Mouse (Mus musculus) embryonic facial prominence, embryonic 12.5 days (tissue): ENCODE results near the gene Prn. TPM values are rescaled to one million over a fixed set of nuclear protein-coding genes. Genes with fewer than 3 reads are reported as not detected.

Experiments
- ATAC-seq: fragments of 200-750 bp; cut with Nextera tagmentation; 2 replicates; pipeline ENCODE4 v1.8.0; 2017; ENCODE audit not compliant: insufficient number of reproducible peaks, insufficient read depth, low FRiP score, low TSS enrichment
- H3K27ac ChIP-seq: fragments of 300-500 bp; sonication (generic); 2 replicates; pipeline ENCODE4 v1.5.1; 2016; ENCODE audit warnings: mild to moderate bottlenecking
- H3K27me3 ChIP-seq: fragments of 300-500 bp; sonication (generic); 2 replicates; pipeline ENCODE4 v1.6.1; 2016; ENCODE audit warnings: mild to moderate bottlenecking, moderate library complexity
- H3K36me3 ChIP-seq: fragments of 300-500 bp; sonication (generic); 2 replicates; pipeline ENCODE4 v1.6.1; 2016; ENCODE audit warnings: mild to moderate bottlenecking
- H3K4me1 ChIP-seq: fragments of 300-500 bp; sonication (generic); 2 replicates; pipeline ENCODE4 v1.6.1; 2016
- H3K4me2 ChIP-seq: fragments of 300-500 bp; sonication (generic); replicated peaks from 2 replicates; pipeline ENCODE4 v1.6.1; 2016; ENCODE audit warnings: mild to moderate bottlenecking, moderate library complexity
- H3K4me3 ChIP-seq: fragments of 300-500 bp; sonication (generic); 2 replicates; pipeline ENCODE4 v1.5.1; 2016; ENCODE audit warnings: mild to moderate bottlenecking
- H3K9ac ChIP-seq: fragments of 300-500 bp; sonication (generic); 2 replicates; pipeline ENCODE4 v1.6.1; 2016; ENCODE audit warnings: mild to moderate bottlenecking, moderate library complexity
- H3K9me3 ChIP-seq: fragments of 300-500 bp; sonication (generic); 2 replicates; pipeline ENCODE4 v1.6.1; 2016; ENCODE audit warnings: mild to moderate bottlenecking, moderate library complexity
- WGBS: fragments of 180-500 bp; shearing (Covaris S2); methylation state at CpG from one replicate; pipeline ENCODE4 v1.1.7; 2016; 5-methylcytosine and 5-hydroxymethylcytosine counted together
- polyA plus RNA-seq: library from polyadenylated mRNA; unstranded; fragments of >200 nt; fragmentation: Nextera tagmentation; extraction: Ambion mirVana; gene quantifications from 2 replicates; pipeline ENCODE4 v1.2.1, GENCODE M21; 2016

Gene Prn
- polyA plus RNA-seq, 1 experiment from 2014 or later, result not detected

GRCm38 (mm10) chr2:131939404-131940111 is 29.8 kb downstream of the Prn start:
- H3K4me1 ChIP-seq, result no peaks in the 10 kb centered on the region
- no peak overlapping the region for H3K4me3 ChIP-seq
- H3K36me3 ChIP-seq, result peaks cover 11% of the 10 kb centered on the region; the same call in 1 of the 2 replicates
- no peak overlapping the region for H3K9ac ChIP-seq
- no peak for ATAC-seq
- WGBS, result 40% methylated on average over 8 of the region's 8 CpGs
- no peaks in the 10 kb centered on the region for H3K27me3 ChIP-seq
- H3K9me3 ChIP-seq, result no peaks in the 10 kb centered on the region
- no peak overlapping the region for H3K27ac ChIP-seq
- no peak overlapping the region for H3K4me2 ChIP-seq

GRCm38 (mm10) chr2:131940506-131940905 is 30.7 kb downstream of the Prn start:
- no peak for ATAC-seq

DNA sequence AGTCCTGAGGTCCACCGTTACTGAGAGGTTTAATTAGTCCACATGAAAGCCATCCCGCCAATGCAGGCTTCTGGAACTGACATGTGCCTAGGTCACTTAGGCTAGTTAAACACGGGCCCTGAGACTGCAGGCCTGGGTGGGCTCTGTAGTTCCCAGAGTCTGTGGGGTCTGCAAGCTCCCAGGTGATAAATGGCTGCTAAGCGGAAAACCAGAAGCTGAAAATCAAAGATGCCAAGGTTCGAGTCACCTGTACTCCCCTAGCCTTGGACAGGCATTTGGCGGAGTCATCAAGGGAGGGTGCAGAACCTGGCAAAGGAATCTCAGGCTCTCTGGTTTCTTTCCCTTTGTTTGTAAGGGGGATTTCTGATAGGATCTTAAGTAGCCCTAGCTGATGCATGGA is 31.7 kb downstream of the Prn start:
- H3K4me2 ChIP-seq, result no peak overlapping the region
- no peak for ATAC-seq
- H3K27ac ChIP-seq, result no peak overlapping the region
- WGBS, result 80% methylated on average over 6 of the region's 6 CpGs
- H3K4me1 ChIP-seq, result no peaks in the 10 kb centered on the region
- H3K27me3 ChIP-seq, result no peaks in the 10 kb centered on the region
- no peaks in the 10 kb centered on the region for H3K9me3 ChIP-seq
- no peak overlapping the region for H3K9ac ChIP-seq
- no peak overlapping the region for H3K4me3 ChIP-seq
- H3K36me3 ChIP-seq, result peaks cover 9% of the 10 kb centered on the region; the same call in 1 of the 2 replicates

More at GRCm38 (mm10) chr2:131940506-131940905, 30.7 kb downstream of the Prn start:
- Histone ChIP-seq H3K36me3 (peaks cover 11% of the 10 kb centered on the region; the same call in 1 of the 2 replicates), H3K27ac (no peak overlapping the region), H3K9me3 (no peaks in the 10 kb centered on the region), H3K4me2 (no peak overlapping the region), H3K27me3 (no peaks in the 10 kb centered on the region), H3K9ac (no peak overlapping the region), H3K4me1 (no peaks in the 10 kb centered on the region), H3K4me3 (no peak overlapping the region)
- WGBS, result 76% methylated on average over 3 of the region's 3 CpGs

DNA sequence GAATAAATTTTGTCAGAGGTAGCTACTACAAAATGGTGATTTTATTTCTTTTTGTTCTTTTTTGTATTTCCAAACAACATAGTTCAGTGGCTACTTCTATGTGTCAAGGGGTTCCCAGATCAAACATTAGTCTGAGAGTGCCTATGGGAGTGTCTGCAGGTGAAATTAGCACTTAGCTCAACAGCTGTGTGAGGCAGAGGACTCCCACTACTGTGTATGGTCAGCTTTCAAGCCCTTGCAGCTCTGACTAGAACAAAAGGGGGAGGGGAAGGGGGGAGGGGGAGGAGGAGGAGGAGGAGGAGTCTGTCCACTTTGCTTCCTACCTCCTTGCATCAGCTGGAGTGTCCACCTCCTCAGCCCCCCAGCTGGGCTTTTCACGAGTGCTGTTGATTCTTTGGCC is 34.6 kb downstream of the Prn start:
- Histone ChIP-seq H3K27me3 (no peaks in the 10 kb centered on the region), H3K9me3 (no peaks in the 10 kb centered on the region), H3K4me3 (no peak overlapping the region), H3K4me2 (no peak overlapping the region), H3K27ac (no peak overlapping the region), H3K4me1 (peaks cover 4% of the 10 kb centered on the region; the same call in 1 of the 2 replicates), H3K36me3 (no peaks in the 10 kb centered on the region), H3K9ac (no peak overlapping the region)
- WGBS, result 35% methylated on average over 1 of the region's 1 CpGs
- no peak for ATAC-seq

- H3K4me1 ChIP-seq, result peaks cover 4% of the 10 kb centered on the region; the same call in 1 of the 2 replicates
- WGBS, result 83% methylated on average over 8 of the region's 8 CpGs
- H3K4me3 ChIP-seq, result no peak overlapping the region
- ATAC-seq, result no peak
- H3K27ac ChIP-seq, result no peak overlapping the region
- H3K27me3 ChIP-seq, result no peaks in the 10 kb centered on the region
- H3K4me2 ChIP-seq, result no peak overlapping the region
- no peaks in the 10 kb centered on the region for H3K9me3 ChIP-seq
- no peak overlapping the region for H3K9ac ChIP-seq
- H3K36me3 ChIP-seq, result no peaks in the 10 kb centered on the region
These were observed 35.5 kb downstream of the Prn start for GRCm38 (mm10) chr2:131945225-131945624.

- no peak overlapping the region for H3K9ac ChIP-seq
- H3K27ac ChIP-seq, result no peak overlapping the region
- peaks cover 4% of the 10 kb centered on the region; the same call in 1 of the 2 replicates for H3K4me1 ChIP-seq
- no peak overlapping the region for H3K4me2 ChIP-seq
- H3K27me3 ChIP-seq, result 0 out of 2 replicates have a peak, but pooled peaks cover 5% of the 10 kb centered on the region
- no peak overlapping the region for H3K4me3 ChIP-seq
- 81% methylated on average over 6 of the region's 6 CpGs for WGBS
- H3K9me3 ChIP-seq, result no peaks in the 10 kb centered on the region
- no peaks in the 10 kb centered on the region for H3K36me3 ChIP-seq
- no peak for ATAC-seq
These were observed 36.0 kb downstream of the Prn start for GRCm38 (mm10) chr2:131945765-131946164.

GRCm38 (mm10) chr2:131946351-131946750 is 36.6 kb downstream of the Prn start:
- Histone ChIP-seq H3K4me3 (no peak overlapping the region), H3K9ac (no peak overlapping the region), H3K4me1 (peaks cover 4% of the 10 kb centered on the region; the same call in 1 of the 2 replicates), H3K9me3 (no peaks in the 10 kb centered on the region), H3K36me3 (no peaks in the 10 kb centered on the region), H3K4me2 (no peak overlapping the region), H3K27me3 (0 out of 2 replicates have a peak, but pooled peaks cover 5% of the 10 kb centered on the region), H3K27ac (no peak overlapping the region)
- 84% methylated on average over 16 of the region's 16 CpGs for WGBS
- ATAC-seq, result no peak

DNA sequence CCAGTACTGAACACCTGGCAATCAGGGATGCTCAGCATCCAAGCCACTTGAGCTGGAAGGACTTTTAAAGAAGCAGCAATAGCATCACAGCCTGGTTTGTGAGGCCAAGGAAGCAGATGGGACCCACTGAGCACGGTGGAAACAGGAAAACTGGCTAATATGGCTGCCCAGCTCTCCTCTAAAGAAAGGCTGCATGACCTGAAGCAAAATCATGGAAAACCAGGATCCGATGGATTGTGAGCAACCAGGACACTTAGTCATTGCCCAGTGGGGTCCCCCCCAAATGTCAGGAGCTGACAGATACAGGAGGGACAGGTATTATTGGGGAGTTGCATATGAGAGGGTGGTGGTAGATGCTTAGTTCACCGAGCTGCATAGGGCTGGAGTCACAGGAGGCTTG is 38.4 kb downstream of the Prn start:
- peaks cover 8% of the 10 kb centered on the region; the same call in 1 of the 2 replicates for H3K4me1 ChIP-seq
- no peak overlapping the region for H3K9ac ChIP-seq
- ATAC-seq, result no peak
- WGBS, result 76% methylated on average over 3 of the region's 3 CpGs
- peaks cover 20% of the 10 kb centered on the region for H3K27me3 ChIP-seq
- H3K4me2 ChIP-seq, result no peak overlapping the region
- H3K4me3 ChIP-seq, result no peak overlapping the region
- no peak overlapping the region for H3K27ac ChIP-seq
- no peaks in the 10 kb centered on the region for H3K9me3 ChIP-seq
- no peaks in the 10 kb centered on the region for H3K36me3 ChIP-seq

DNA sequence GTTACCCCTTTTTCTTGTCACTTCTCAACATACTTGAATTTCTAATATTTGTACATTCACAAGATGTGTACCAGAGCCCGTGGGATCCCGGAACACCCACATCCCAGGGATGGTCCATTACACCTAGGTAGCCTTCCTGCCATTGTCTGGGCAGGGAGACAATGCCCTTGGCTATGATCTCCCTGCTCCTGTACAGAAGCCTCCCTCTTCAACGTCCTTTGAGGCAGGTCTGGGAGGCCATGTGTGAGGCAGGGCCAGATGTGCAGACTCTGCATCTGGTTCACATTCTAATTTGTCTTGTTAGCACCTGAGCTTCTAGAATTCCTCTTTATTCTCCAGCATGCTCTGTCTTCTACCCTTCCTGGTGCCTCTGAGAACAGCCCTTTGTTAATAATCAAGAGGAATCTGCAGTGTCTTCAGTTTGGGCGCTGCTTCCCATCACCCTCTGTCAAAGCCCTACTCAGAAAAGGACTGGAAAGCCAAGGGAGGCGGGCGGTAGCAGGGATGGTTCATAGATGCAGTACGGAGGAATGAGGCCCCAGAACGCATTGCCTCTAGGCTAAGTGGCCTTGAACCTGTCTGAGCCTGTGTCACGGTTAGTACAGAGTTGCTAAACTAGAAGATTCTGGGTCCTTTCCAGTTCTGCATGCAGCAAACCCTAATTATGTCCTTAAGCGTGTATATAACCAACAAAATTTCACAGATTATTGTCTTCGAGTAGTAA is 39.3 kb downstream of the Prn start:
- no peak for ATAC-seq
- WGBS, result 73% methylated on average over 11 of the region's 11 CpGs

GRCm38 (mm10) chr2:131949767-131950597 is 40.2 kb downstream of the Prn start:
- no peak overlapping the region for H3K4me3 ChIP-seq
- no peak overlapping the region for H3K9ac ChIP-seq
- no peak overlapping the region for H3K4me2 ChIP-seq
- ATAC-seq, result no peak
- H3K36me3 ChIP-seq, result no peaks in the 10 kb centered on the region
- no peaks in the 10 kb centered on the region for H3K9me3 ChIP-seq
- H3K27me3 ChIP-seq, result peaks cover 37% of the 10 kb centered on the region
- H3K27ac ChIP-seq, result no peak overlapping the region
- H3K4me1 ChIP-seq, result peaks cover 9% of the 10 kb centered on the region; the same call in 1 of the 2 replicates
- 47% methylated on average over 9 of the region's 9 CpGs for WGBS

More for the DNA sequence above, 39.3 kb downstream of the Prn start:
- no peaks in the 10 kb centered on the region for H3K9me3 ChIP-seq
- H3K4me1 ChIP-seq, result peaks cover 9% of the 10 kb centered on the region; the same call in 1 of the 2 replicates
- H3K27me3 ChIP-seq, result peaks cover 30% of the 10 kb centered on the region
- no peak overlapping the region for H3K4me3 ChIP-seq
- H3K36me3 ChIP-seq, result no peaks in the 10 kb centered on the region
- H3K27ac ChIP-seq, result no peak overlapping the region
- no peak overlapping the region for H3K4me2 ChIP-seq
- H3K9ac ChIP-seq, result no peak overlapping the region

GRCm38 (mm10) chr2:131950598-131951095 is 40.9 kb downstream of the Prn start, which contains the start of gene Prnd:
Gene Prnd, plus strand, starts transcription at chr2:131950861.
- Histone ChIP-seq H3K27ac (no peak within 1 kb of the TSS), H3K9me3 (no peaks in the 10 kb centered on the region), H3K27me3 (peaks cover 39% of the 10 kb centered on the region), H3K36me3 (no peaks in the 10 kb centered on the region), H3K9ac (no peak within 1 kb of the TSS), H3K4me3 (no peak within 1 kb of the TSS), H3K4me2 (0 out of 2 replicates have a peak within 1 kb of the TSS, but pooled peaks have one; percentile 13), H3K4me1 (peaks cover 9% of the 10 kb centered on the region; the same call in 1 of the 2 replicates)
- ATAC-seq, result 0 out of 2 replicates have a peak, but pooled peaks have one; percentile 16
- 7% methylated on average over 11 of the region's 11 CpGs for WGBS
